Mouse (Mus musculus): ENCODE measurements around the gene Nfu1. TPM values are rescaled to one million over a fixed set of nuclear protein-coding genes. Genes with fewer than 3 reads are reported as not detected.

Gene Nfu1
- polyA plus RNA-seq, 1 experiment = 77.5 TPM

DNA sequence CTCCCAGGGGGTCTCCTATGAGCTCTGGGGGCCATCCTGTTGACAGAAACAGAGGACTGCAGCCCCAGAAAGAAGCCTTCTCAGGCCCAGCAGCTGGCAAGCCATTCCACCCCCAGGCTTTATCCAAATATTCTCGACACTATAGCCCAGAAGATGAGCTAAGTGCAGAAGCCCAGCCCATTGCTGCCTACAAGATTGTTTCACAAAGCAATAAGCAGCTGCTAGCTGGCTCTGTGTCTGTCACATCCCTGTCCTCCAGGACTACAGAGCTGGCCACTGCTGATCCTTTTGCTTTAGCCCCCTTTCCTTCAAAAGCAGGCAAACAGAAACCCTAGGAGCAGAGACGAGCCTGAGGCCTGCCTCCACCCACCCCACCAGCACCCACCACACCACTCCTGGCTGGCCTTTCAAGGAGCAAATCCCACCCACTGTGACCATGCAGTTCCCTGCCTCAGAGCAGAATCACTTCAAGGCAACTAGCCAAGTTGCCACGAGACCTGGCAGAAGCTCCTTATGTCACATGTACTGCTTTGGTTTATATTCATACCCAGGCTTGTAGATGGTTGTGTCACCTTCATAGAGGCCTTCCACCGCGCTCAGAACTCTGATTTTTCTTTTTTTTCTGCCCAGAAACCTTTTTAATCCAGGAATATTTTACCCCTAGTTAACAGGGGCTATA is 12.3 kb upstream of the Nfu1 start:
- Histone ChIP-seq H3K4me3 (ENCODE audit: low read depth, low read length) (no peak overlapping the region), H3K27ac (ENCODE audit: insufficient read depth, low read length) (no peak overlapping the region), H3K9me3 (replicated peaks; ENCODE audit: control insufficient read depth, insufficient read depth, low read length, poor library complexity, severe bottlenecking) (no peaks in the 10 kb centered on the region), H3K4me1 (ENCODE audit: control insufficient read depth, insufficient read depth, low read length) (peaks cover 1% of the 10 kb centered on the region), H3K27me3 (ENCODE audit: control insufficient read depth, insufficient read depth, low read length, poor library complexity, severe bottlenecking) (no peaks in the 10 kb centered on the region), H3K9ac (ENCODE audit: low read depth, poor library complexity, severe bottlenecking) (no peak overlapping the region), H3K36me3 (ENCODE audit: control insufficient read depth, insufficient read depth, low read length, poor library complexity, severe bottlenecking) (no peaks in the 10 kb centered on the region)
- TF ChIP-seq POLR2A (IDR thresholded peaks at IDR 0.05; ENCODE audit: insufficient read depth, low read length) (no peak), CTCF (IDR thresholded peaks at IDR 0.05; ENCODE audit: low read depth, low read length) (no peak), EP300 (IDR thresholded peaks at IDR 0.05; ENCODE audit: insufficient read depth, low read depth, low read length) (no peak)

DNA sequence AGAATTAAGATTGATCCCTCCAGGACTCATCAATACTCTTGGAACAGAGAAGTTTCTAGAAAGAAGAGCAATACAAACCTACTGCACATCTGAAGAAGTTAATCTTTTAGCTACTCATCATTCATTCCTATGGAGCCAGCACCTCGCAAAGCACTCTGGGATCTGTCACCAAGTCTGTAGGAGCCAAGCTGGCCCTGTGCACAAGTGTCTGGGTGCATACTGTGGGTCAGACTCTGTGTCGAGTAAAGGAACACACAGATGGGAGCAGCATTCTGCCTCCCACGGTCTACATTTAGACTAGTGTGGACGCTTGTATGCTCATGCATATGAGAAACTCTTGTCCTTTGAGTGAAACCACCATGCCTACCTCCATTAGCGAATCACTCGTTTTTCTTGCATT is 11.7 kb upstream of the Nfu1 start:
- peaks cover 1% of the 10 kb centered on the region for H3K4me1 ChIP-seq (ENCODE audit: control insufficient read depth, insufficient read depth, low read length)
- H3K27ac ChIP-seq (ENCODE audit: insufficient read depth, low read length) = no peak overlapping the region
- no peaks in the 10 kb centered on the region for H3K9me3 ChIP-seq (replicated peaks; ENCODE audit: control insufficient read depth, insufficient read depth, low read length, poor library complexity, severe bottlenecking)
- TF ChIP-seq CTCF (IDR thresholded peaks at IDR 0.05; ENCODE audit: low read depth, low read length) = no peak
- no peak for TF ChIP-seq POLR2A (IDR thresholded peaks at IDR 0.05; ENCODE audit: insufficient read depth, low read length)
- no peak for TF ChIP-seq EP300 (IDR thresholded peaks at IDR 0.05; ENCODE audit: insufficient read depth, low read depth, low read length)
- H3K9ac ChIP-seq (ENCODE audit: low read depth, poor library complexity, severe bottlenecking) = no peak overlapping the region
- H3K4me3 ChIP-seq (ENCODE audit: low read depth, low read length) = no peak overlapping the region
- no peaks in the 10 kb centered on the region for H3K27me3 ChIP-seq (ENCODE audit: control insufficient read depth, insufficient read depth, low read length, poor library complexity, severe bottlenecking)
- H3K36me3 ChIP-seq (ENCODE audit: control insufficient read depth, insufficient read depth, low read length, poor library complexity, severe bottlenecking) = no peaks in the 10 kb centered on the region

DNA sequence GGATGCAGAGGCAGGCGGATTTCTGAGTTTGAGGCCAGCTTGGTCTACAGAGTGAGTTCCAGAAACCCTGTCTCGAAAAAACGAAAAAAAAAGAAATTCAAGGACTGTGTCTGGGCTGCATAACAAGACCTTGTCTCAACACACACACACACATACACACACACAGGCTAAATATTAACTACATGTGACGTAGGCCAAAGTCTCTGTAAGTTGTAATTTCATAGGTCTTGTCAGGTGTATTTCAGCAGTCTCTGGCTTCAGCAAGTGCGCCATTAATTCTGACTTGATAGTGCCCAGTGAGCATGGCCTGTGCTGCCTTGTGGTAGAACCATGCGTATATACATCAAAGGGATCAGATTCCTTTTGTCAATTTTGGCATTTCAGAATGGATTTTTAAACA is 7.0 kb upstream of the Nfu1 start:
- H3K9ac ChIP-seq (ENCODE audit: low read depth, poor library complexity, severe bottlenecking) = no peak overlapping the region
- H3K27ac ChIP-seq (ENCODE audit: insufficient read depth, low read length) = no peak overlapping the region
- no peaks in the 10 kb centered on the region for H3K4me1 ChIP-seq (ENCODE audit: control insufficient read depth, insufficient read depth, low read length)
- no peaks in the 10 kb centered on the region for H3K36me3 ChIP-seq (ENCODE audit: control insufficient read depth, insufficient read depth, low read length, poor library complexity, severe bottlenecking)
- H3K27me3 ChIP-seq (ENCODE audit: control insufficient read depth, insufficient read depth, low read length, poor library complexity, severe bottlenecking) = no peaks in the 10 kb centered on the region
- H3K9me3 ChIP-seq (replicated peaks; ENCODE audit: control insufficient read depth, insufficient read depth, low read length, poor library complexity, severe bottlenecking) = no peaks in the 10 kb centered on the region
- TF ChIP-seq POLR2A (IDR thresholded peaks at IDR 0.05; ENCODE audit: insufficient read depth, low read length) (no peak), CTCF (IDR thresholded peaks at IDR 0.05; ENCODE audit: low read depth, low read length) (no peak), EP300 (IDR thresholded peaks at IDR 0.05; ENCODE audit: insufficient read depth, low read depth, low read length) (no peak)
- H3K4me3 ChIP-seq (ENCODE audit: low read depth, low read length) = no peak overlapping the region

DNA sequence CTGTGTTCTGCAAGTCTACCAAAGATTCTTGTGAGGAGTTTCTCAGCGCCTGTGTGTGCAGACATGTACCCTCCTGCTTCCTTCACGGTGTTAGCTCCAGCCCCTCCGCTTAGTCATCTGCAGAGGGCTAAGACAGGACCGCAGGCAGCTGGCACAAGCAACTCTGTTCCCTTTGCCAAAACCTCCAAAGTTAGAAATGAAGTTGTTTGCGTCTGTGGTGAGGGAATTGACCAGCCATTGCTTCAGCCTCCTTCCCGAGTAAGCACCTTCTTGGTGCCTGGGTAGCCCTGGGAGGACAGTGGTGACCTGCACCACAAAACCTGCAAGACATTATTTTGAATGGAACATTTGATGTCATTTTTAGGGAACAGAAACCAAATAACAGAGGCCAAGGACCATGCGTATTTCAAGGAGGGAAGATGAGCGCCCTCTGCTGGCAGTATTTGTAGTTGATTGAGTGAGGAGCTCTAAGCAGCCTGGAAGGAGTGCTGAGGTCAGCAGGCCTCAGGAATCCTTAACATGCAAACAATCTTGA is 6.4 kb upstream of the Nfu1 start:
- Histone ChIP-seq H3K9me3 (replicated peaks; ENCODE audit: control insufficient read depth, insufficient read depth, low read length, poor library complexity, severe bottlenecking) (no peaks in the 10 kb centered on the region), H3K27ac (ENCODE audit: insufficient read depth, low read length) (no peak overlapping the region), H3K9ac (ENCODE audit: low read depth, poor library complexity, severe bottlenecking) (no peak overlapping the region), H3K4me3 (ENCODE audit: low read depth, low read length) (no peak overlapping the region), H3K36me3 (ENCODE audit: control insufficient read depth, insufficient read depth, low read length, poor library complexity, severe bottlenecking) (no peaks in the 10 kb centered on the region), H3K4me1 (ENCODE audit: control insufficient read depth, insufficient read depth, low read length) (no peaks in the 10 kb centered on the region), H3K27me3 (ENCODE audit: control insufficient read depth, insufficient read depth, low read length, poor library complexity, severe bottlenecking) (no peaks in the 10 kb centered on the region)
- TF ChIP-seq POLR2A (IDR thresholded peaks at IDR 0.05; ENCODE audit: insufficient read depth, low read length) (no peak), EP300 (IDR thresholded peaks at IDR 0.05; ENCODE audit: insufficient read depth, low read depth, low read length) (no peak), CTCF (IDR thresholded peaks at IDR 0.05; ENCODE audit: low read depth, low read length) (peak; percentile 63)

DNA sequence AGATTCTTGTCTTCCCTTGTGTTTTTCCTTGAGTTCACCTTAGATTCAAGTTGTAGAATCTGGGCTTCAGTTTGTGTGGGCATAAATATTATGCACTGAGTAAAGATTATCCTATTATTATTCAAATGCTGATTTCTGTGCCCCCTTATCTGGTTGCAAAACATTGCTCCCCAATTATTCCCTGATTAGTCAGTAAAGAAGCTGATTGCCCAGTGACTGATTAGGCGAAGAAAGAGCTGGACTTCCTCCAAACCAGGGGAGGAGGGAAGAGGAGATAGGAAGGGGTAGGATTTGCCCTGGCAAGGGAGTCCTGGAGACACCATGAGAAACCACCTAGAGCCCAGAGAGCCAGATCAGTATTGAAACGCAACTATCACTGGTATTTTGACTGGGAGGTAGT is 4.9 kb upstream of the Nfu1 start:
- Histone ChIP-seq H3K36me3 (ENCODE audit: control insufficient read depth, insufficient read depth, low read length, poor library complexity, severe bottlenecking) (no peaks in the 10 kb centered on the region), H3K4me1 (ENCODE audit: control insufficient read depth, insufficient read depth, low read length) (peaks cover 2% of the 10 kb centered on the region), H3K27me3 (ENCODE audit: control insufficient read depth, insufficient read depth, low read length, poor library complexity, severe bottlenecking) (no peaks in the 10 kb centered on the region), H3K4me3 (ENCODE audit: low read depth, low read length) (no peak overlapping the region), H3K9ac (ENCODE audit: low read depth, poor library complexity, severe bottlenecking) (no peak overlapping the region), H3K9me3 (replicated peaks; ENCODE audit: control insufficient read depth, insufficient read depth, low read length, poor library complexity, severe bottlenecking) (no peaks in the 10 kb centered on the region), H3K27ac (ENCODE audit: insufficient read depth, low read length) (no peak overlapping the region)
- TF ChIP-seq EP300 (IDR thresholded peaks at IDR 0.05; ENCODE audit: insufficient read depth, low read depth, low read length) (no peak), POLR2A (IDR thresholded peaks at IDR 0.05; ENCODE audit: insufficient read depth, low read length) (no peak), CTCF (IDR thresholded peaks at IDR 0.05; ENCODE audit: low read depth, low read length) (no peak)

DNA sequence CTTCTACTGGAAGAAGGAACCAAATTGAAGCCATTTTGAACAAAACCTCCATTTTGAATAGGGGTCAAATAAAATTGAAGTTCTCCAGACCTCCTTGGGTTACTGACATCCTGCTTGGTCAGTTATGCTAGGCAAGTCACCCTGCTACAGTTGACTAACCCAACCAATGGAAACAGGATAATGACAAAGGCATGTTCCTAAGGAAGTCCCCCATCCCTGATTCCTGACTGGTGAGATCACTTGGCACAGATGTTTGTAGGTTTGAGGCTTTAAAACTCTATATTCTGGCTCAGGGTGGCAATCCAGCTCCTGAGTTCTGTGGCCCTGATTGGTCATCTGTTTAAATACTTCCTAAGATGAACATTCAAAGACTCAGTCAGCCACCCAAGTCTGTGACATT is 3.5 kb upstream of the Nfu1 start:
- TF ChIP-seq POLR2A (IDR thresholded peaks at IDR 0.05; ENCODE audit: insufficient read depth, low read length) (no peak), CTCF (IDR thresholded peaks at IDR 0.05; ENCODE audit: low read depth, low read length) (no peak), EP300 (IDR thresholded peaks at IDR 0.05; ENCODE audit: insufficient read depth, low read depth, low read length) (no peak)
- Histone ChIP-seq H3K36me3 (ENCODE audit: control insufficient read depth, insufficient read depth, low read length, poor library complexity, severe bottlenecking) (no peaks in the 10 kb centered on the region), H3K4me3 (ENCODE audit: low read depth, low read length) (no peak overlapping the region), H3K27ac (ENCODE audit: insufficient read depth, low read length) (no peak overlapping the region), H3K27me3 (ENCODE audit: control insufficient read depth, insufficient read depth, low read length, poor library complexity, severe bottlenecking) (no peaks in the 10 kb centered on the region), H3K4me1 (ENCODE audit: control insufficient read depth, insufficient read depth, low read length) (peaks cover 2% of the 10 kb centered on the region), H3K9ac (ENCODE audit: low read depth, poor library complexity, severe bottlenecking) (no peak overlapping the region), H3K9me3 (replicated peaks; ENCODE audit: control insufficient read depth, insufficient read depth, low read length, poor library complexity, severe bottlenecking) (no peaks in the 10 kb centered on the region)
